Mouse (Mus musculus) T-cell, adult 66 days (primary cell): Measurements from ENCODE around the gene Kpnb1. TPM values are rescaled to one million over a fixed set of nuclear protein-coding genes. Genes with fewer than 3 reads are reported as not detected.

Source experiments
- total RNA-seq, 2 experiments: library from RNA; stranded (reverse); gene quantifications; 3 replicates in 1 of 2; 4 replicates in 1 of 2; pipeline ENCODE4 v1.2.4; 2023

Gene Kpnb1
- total RNA-seq, result 100 to 1,000 TPM; 165 to 185 TPM

GRCm38 (mm10) chr11:97187764-97188642, at the start of gene Kpnb1:
Kpnb1 (minus strand) TSS chr11:97187881.

GRCm38 (mm10) chr11:97151343-97151801, 36.3 kb downstream of the Kpnb1 start, which contains the start of gene Tbkbp1:
Tbkbp1 (minus strand) TSS chr11:97151495.

GRCm38 (mm10) chr11:97114671-97115601, 72.7 kb downstream of the Kpnb1 start, which contains the start of gene Tbx21:
Tbx21 (minus strand) TSS chr11:97115331.

Other genes with a start within 250 kb of the Kpnb1 start
- gene Pnpo, start 243.9 kb downstream of the Kpnb1 start, total RNA-seq, result 10 to 100 TPM; 17.9 to 23.9 TPM
- 10 to 100 TPM; 47.1 to 50.9 TPM for gene Sp2, start 204.9 kb downstream of the Kpnb1 start, total RNA-seq
- gene Sp6, start 174.5 kb downstream of the Kpnb1 start, total RNA-seq, result 1 to 10 TPM; 3.9 TPM
- 1 to 10 TPM; 3.7 to 4.2 TPM for gene Scrn2, start 157.9 kb downstream of the Kpnb1 start, total RNA-seq
- gene Lrrc46, start 146.5 kb downstream of the Kpnb1 start, total RNA-seq, result not detected
- gene Mrpl10, start 146.3 kb downstream of the Kpnb1 start, total RNA-seq, result 10 to 100 TPM; 46.7 to 48.3 TPM
- 10 to 100 TPM; 33.4 to 33.5 TPM for gene Osbpl7, start 137.3 kb downstream of the Kpnb1 start, total RNA-seq
- 10 to 100 TPM; 14.3 to 20.3 TPM for gene Tbx21, start 72.5 kb downstream of the Kpnb1 start, total RNA-seq
- 1 to 10 TPM; 1.9 to 3.6 TPM for gene Tbkbp1, start 36.4 kb downstream of the Kpnb1 start, total RNA-seq
- 10 to 100 TPM; 72.0 to 77.0 TPM for gene Npepps, start 92.8 kb upstream of the Kpnb1 start, total RNA-seq
- 10 to 100 TPM; 11.3 to 16.7 TPM for gene Mrpl45, start 127.8 kb upstream of the Kpnb1 start, total RNA-seq
- under 1 TPM; 0.06 TPM for gene Gpr179, start 164.2 kb upstream of the Kpnb1 start, total RNA-seq
- 10 to 100 TPM; 16.6 to 21.0 TPM for gene Socs7, start 174.7 kb upstream of the Kpnb1 start, total RNA-seq
- 1 to 10 TPM in 1 of 2 experiments, under 1 TPM in 1; 0.39 to 1.2 TPM for gene Arhgap23, start 227.7 kb upstream of the Kpnb1 start, total RNA-seq